Mouse (Mus musculus) liver, embryonic 13.5 days (tissue): ENCODE data around the gene Aco1. TPM values are rescaled to one million over a fixed set of nuclear protein-coding genes. Genes with fewer than 3 reads are reported as not detected.

ENCODE experiments used
- ATAC-seq: fragments of 200-750 bp; cut with Nextera tagmentation; 2 replicates; pipeline ENCODE4 v1.8.0; 2017; ENCODE audit warnings: low read depth, mild to moderate bottlenecking, moderate number of reproducible peaks, moderate library complexity
- DNase-seq: peaks from one replicate; pipeline ENCODE4 v3.0.0; 2022
- H3K27ac ChIP-seq: fragments of 300-500 bp; sonication (generic); 2 replicates; pipeline ENCODE4 v1.5.1; 2015; ENCODE audit warnings: moderate library complexity, mild to moderate bottlenecking, inconsistent platforms
- H3K27me3 ChIP-seq: fragments of 300-500 bp; sonication (generic); 2 replicates; pipeline ENCODE4 v1.6.1; 2015; ENCODE audit warnings: mild to moderate bottlenecking, inconsistent platforms
- H3K36me3 ChIP-seq: fragments of 300-500 bp; sonication (generic); 2 replicates; pipeline ENCODE4 v1.6.1; 2015; ENCODE audit warnings: mild to moderate bottlenecking, inconsistent platforms
- H3K4me1 ChIP-seq: fragments of 300-500 bp; sonication (generic); replicated peaks from 2 replicates; pipeline ENCODE4 v1.6.1; 2015; ENCODE audit warnings: inconsistent platforms
- H3K4me2 ChIP-seq: fragments of 300-500 bp; sonication (generic); 2 replicates; pipeline ENCODE4 v1.6.1; 2015; ENCODE audit warnings: inconsistent platforms, mild to moderate bottlenecking, moderate library complexity
- H3K4me3 ChIP-seq: fragments of 300-500 bp; sonication (generic); replicated peaks from 2 replicates; pipeline ENCODE4 v1.5.1; 2015; ENCODE audit warnings: mild to moderate bottlenecking, inconsistent platforms
- H3K9ac ChIP-seq: fragments of 300-500 bp; sonication (generic); 2 replicates; pipeline ENCODE4 v1.6.1; 2015; ENCODE audit warnings: mild to moderate bottlenecking, inconsistent platforms
- H3K9me3 ChIP-seq: fragments of 300-500 bp; sonication (generic); replicated peaks from 2 replicates; pipeline ENCODE4 v1.6.1; 2016; ENCODE audit warnings: inconsistent platforms
- WGBS: fragments of 180-500 bp; shearing (Covaris S2); methylation state at CpG from one replicate; pipeline ENCODE4 v1.1.7; 2015; ENCODE audit not compliant: insufficient replicate concordance; 5-methylcytosine and 5-hydroxymethylcytosine counted together
- polyA plus RNA-seq: library from polyadenylated mRNA; unstranded; fragments of >200 nt; fragmentation: Nextera tagmentation; extraction: Ambion mirVana; gene quantifications from 2 replicates; pipeline ENCODE4 v1.2.1, GENCODE M21; 2015

The Aco1 gene
- polyA plus RNA-seq, 1 experiment from 2014 or later, result 20.9 TPM

DNA sequence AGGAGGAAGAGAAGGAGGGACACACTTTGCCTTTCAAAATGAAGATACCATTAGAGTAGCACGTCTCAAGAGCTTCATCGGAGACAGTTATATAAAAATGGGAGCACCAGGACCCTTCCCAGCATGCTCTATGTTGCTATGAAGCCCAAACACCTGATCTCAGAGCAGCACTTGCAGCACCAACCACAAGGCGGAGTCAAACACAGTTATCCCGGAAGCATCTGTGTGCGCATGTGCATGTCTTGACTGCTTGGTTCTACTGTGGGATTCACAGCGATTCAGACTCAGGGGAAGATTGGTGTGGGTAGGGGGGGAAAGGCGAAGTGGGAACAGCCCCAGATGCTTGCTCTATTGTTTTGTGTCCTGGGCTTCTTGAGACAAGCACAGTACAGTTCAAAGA lies 75.5 kb downstream of the Aco1 start:
- Histone ChIP-seq H3K4me1 (no peaks in the 10 kb centered on the region), H3K9ac (no peak overlapping the region), H3K27me3 (no peaks in the 10 kb centered on the region), H3K4me2 (no peak overlapping the region), H3K4me3 (no peak overlapping the region), H3K36me3 (no peaks in the 10 kb centered on the region), H3K9me3 (no peaks in the 10 kb centered on the region), H3K27ac (no peak overlapping the region)
- ATAC-seq (no peak), DNase-seq (no peak)
- WGBS, result 47% methylated on average over 7 of the region's 7 CpGs

DNA sequence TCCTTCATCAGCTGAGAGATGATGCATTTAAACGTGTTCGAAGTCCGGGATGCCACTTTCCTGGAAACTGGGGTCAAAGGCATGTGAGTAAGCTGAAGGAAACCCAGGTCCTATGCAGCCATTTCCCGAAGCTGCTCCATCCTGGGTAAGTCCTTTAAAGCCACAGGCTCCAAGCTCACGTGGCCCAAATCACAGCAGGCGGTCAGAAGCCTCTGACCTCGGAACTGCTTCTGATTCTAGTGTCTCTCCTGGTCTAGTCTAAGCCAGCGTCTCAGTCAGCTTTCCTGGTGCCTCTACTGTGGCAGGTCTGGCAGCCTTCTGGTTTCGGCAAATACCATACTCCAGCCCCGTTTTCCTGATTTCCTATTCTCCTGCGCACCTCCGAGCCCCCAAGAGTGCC lies 77.6 kb downstream of the Aco1 start:
- H3K9ac ChIP-seq, result no peak overlapping the region

DNA sequence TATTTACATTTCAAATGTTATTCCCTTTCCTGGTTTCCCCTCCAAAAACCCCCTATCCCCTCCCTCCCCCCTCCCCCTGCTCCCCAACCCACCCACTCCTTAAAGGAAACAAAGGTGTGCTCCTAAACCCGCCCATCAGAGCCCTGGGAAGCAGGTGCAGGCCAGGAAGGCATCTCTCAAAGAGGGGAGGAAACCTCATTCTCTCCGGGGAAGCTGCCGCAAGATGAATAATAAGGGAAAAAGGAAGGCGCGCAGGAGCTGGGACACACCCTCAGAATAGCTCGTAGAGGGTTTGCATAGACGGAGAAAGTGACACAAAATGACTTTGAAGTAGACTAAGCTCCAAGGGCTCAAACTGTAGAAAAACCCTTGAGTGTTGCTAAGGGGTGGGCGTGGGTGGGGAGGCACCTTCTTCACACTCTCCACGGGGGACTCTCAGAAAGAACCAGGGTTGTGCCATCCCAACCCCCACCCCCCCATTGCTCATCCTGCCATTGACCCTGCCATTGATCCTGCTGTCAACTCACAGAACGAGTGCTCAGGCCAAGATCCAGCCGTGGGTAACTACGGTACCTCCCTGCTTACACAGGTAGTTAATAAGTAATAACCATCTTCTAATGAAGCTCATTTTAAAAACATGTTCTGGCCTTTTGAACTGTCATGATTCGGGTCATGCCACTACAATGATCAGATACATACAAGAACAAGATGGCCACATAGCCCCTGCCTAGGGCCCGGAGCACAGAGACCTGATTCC lies 78.3 kb downstream of the Aco1 start:
- Histone ChIP-seq H3K4me3 (no peak overlapping the region), H3K36me3 (no peaks in the 10 kb centered on the region), H3K9me3 (no peaks in the 10 kb centered on the region), H3K9ac (no peak overlapping the region), H3K27me3 (no peaks in the 10 kb centered on the region), H3K4me2 (peak overlapping the region; percentile 26), H3K27ac (no peak overlapping the region), H3K4me1 (no peaks in the 10 kb centered on the region)
- WGBS, result 28% methylated on average over 14 of the region's 14 CpGs
- ATAC-seq, result no peak
- DNase-seq, result no peak

More for the DNA sequence above, 77.6 kb downstream of the Aco1 start:
- Histone ChIP-seq H3K4me3 (no peak overlapping the region), H3K27ac (no peak overlapping the region), H3K4me1 (no peaks in the 10 kb centered on the region), H3K27me3 (no peaks in the 10 kb centered on the region), H3K36me3 (no peaks in the 10 kb centered on the region), H3K9me3 (no peaks in the 10 kb centered on the region), H3K4me2 (no peak overlapping the region; the same call in 1 of the 2 replicates)
- 24% methylated on average over 12 of the region's 12 CpGs for WGBS
- no peak for ATAC-seq
- DNase-seq, result no peak

DNA sequence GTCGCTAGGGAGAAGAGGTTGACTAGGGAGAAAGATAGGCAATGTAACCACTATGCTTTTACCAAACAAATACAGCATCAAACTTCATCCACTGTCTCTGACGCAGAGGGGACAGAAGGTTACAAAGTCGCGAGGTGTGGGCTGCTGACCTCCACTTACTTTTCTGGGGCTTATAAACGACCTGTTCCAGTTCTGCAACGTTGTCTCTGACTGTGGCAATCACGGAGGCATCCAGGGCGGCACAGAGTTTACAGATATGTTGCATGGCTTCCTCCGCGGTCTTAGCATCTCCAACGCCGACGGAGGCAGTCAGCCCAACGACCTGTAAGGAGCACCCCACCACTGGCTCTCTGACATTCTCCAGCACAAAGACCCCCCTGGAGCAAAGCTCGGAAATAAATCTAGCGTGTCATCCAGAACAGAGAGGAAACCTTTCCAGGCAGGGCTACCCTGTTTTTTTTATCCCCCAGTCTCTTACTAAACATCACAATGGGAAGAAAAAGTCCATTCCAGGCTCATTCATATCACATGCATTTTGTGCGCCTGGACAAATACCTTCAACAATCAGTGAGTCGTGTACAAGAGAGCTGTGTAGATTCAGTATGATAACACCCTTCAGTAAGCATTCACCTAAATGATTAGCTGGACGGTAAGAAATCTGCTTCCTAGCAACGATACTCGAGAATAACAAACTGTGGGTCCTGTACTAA lies 79.2 kb downstream of the Aco1 start:
- H3K36me3 ChIP-seq, result no peaks in the 10 kb centered on the region
- H3K9me3 ChIP-seq, result no peaks in the 10 kb centered on the region
- no peaks in the 10 kb centered on the region for H3K4me1 ChIP-seq
- no peak overlapping the region for H3K27ac ChIP-seq
- no peak for DNase-seq
- WGBS, result 45% methylated on average over 21 of the region's 21 CpGs
- H3K4me3 ChIP-seq, result no peak overlapping the region
- ATAC-seq, result no peak
- no peaks in the 10 kb centered on the region for H3K27me3 ChIP-seq
- H3K9ac ChIP-seq, result no peak overlapping the region
- H3K4me2 ChIP-seq, result no peak overlapping the region

DNA sequence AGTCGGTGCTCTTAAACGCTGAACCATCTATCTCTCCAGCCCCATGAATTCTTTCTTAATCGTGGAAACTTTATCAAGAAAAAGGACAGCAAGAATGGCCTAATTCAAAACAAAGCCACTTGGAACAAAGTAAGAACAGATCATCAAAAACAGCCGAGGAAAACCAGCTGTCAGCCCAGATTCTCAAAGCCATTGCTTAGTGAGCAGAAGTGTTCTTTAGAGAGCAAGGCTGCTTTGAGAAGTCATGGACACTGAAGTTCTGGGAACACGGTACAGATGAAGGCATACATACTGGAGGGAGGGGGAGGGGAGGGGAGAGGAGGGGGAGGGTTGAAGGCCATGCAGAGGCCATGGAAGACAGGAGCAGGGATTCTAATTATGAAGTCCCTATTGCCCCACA lies 83.2 kb downstream of the Aco1 start:
- Histone ChIP-seq H3K4me1 (no peaks in the 10 kb centered on the region), H3K4me3 (no peak overlapping the region), H3K36me3 (no peaks in the 10 kb centered on the region), H3K4me2 (no peak overlapping the region), H3K9me3 (no peaks in the 10 kb centered on the region), H3K27ac (no peak overlapping the region), H3K27me3 (no peaks in the 10 kb centered on the region), H3K9ac (no peak overlapping the region)
- 57% methylated on average over 5 of the region's 5 CpGs for WGBS
- DNase-seq (no peak), ATAC-seq (no peak)

DNA sequence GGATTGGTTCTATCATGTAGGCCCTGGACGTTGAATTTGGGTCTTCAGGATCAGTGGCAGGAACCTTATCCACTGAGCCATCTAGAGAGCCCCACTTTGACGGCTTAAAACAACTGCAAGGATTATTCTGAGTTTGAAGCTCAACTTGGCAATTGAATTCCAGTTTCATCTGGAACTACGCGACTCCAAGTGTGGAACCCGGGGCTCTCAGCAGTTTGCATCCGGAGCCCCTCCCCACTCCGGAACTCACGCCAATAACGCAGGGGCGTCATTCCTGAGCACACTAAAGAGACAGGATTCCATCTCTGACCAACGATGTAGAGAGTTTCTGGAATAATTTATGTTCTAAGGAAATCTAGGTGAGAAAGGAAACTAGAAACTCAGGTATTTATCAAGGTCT lies 84.2 kb downstream of the Aco1 start:
- Histone ChIP-seq H3K36me3 (no peaks in the 10 kb centered on the region), H3K4me1 (no peaks in the 10 kb centered on the region), H3K4me2 (no peak overlapping the region), H3K27ac (no peak overlapping the region), H3K9ac (no peak overlapping the region), H3K27me3 (no peaks in the 10 kb centered on the region), H3K9me3 (no peaks in the 10 kb centered on the region), H3K4me3 (no peak overlapping the region)
- ATAC-seq (no peak), DNase-seq (no peak)
- WGBS, result 73% methylated on average over 11 of the region's 11 CpGs

DNA sequence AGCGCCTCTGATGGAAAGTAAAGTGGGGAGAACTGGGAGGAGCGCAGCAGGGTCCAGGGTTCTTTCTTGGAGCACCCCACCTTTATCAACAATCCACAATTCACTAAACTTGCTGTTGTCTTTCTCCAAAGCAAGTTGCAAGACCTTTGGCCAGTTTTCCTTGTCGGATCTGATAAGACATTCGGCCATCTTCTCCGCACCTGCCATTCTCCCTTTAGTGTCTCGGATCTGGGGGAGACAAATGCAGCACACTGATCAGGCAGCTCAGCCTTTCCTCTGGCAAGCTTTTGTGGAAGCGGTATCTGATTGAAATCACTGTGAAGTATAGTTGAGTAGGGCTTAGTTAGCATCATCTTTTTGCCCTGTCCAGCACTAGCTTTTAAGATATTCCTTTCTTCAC lies 85.0 kb downstream of the Aco1 start:
- Histone ChIP-seq H3K4me3 (no peak overlapping the region), H3K36me3 (no peaks in the 10 kb centered on the region), H3K4me1 (no peaks in the 10 kb centered on the region), H3K4me2 (no peak overlapping the region), H3K9me3 (no peaks in the 10 kb centered on the region), H3K27ac (no peak overlapping the region), H3K9ac (no peak overlapping the region), H3K27me3 (no peaks in the 10 kb centered on the region)
- WGBS, result 71% methylated on average over 7 of the region's 7 CpGs
- no peak for ATAC-seq
- DNase-seq, result no peak

DNA sequence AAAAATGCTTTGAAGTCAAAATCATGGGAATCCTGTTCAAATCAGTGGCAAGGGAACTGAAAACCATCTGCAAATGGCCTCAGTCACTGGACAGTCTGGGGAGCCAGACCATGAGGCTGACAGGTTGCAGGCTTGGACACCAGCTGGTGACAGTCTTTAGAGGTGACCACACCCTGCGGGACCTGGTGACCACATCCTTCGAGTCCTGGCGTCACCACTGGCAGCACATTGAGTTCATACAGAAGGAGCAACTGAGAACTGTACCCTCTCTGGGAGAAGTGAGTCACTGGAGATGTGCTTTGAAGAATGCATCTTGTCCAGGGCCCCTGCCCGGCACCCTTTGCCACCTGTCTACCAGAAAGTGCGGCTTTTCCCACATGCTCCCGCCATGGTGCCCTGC lies 86.8 kb downstream of the Aco1 start:
- no peak for ATAC-seq
- WGBS, result 80% methylated on average over 6 of the region's 6 CpGs
- no peaks in the 10 kb centered on the region for H3K4me1 ChIP-seq

DNA sequence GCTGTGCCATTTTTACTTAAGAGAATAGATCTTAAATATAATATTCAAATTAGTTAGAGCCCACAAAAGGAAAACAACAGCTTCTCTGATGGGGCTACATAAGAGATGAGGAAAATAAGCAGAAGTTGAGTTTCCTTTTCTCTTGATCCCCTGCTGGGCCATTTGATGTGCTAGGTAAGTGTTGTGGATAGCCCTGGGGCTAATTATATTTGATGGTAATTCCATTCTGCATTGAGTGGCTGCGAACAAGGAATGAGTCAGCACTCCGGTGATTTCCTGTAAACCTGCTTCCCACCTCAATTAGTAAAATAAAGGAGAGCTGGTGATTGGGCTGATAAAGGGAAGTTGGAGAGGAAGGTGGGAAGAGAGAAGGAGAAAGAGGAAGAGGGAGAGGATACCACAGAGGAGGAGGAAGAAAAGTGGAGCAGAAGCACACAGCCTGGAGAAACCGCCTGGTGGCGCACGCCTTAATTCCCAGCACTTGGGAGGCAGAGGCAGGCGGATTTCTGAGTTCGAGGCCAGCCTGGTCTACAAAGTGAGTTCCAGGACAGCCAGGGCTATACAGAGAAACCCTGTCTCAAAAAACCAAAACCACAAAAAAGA lies 90.3 kb downstream of the Aco1 start:
- whole genome bisulfite sequencing, result 63% methylated on average over 7 of the region's 7 CpGs
- Histone ChIP-seq H3K36me3 (peaks cover 3% of the 10 kb centered on the region; the same call in 1 of the 2 replicates), H3K27me3 (no peaks in the 10 kb centered on the region), H3K27ac (no peak overlapping the region), H3K4me3 (no peak overlapping the region), H3K9ac (no peak overlapping the region), H3K4me1 (no peaks in the 10 kb centered on the region), H3K9me3 (no peaks in the 10 kb centered on the region), H3K4me2 (no peak overlapping the region)
- ATAC-seq (no peak), DNase-seq (no peak)

More for the DNA sequence above, 86.8 kb downstream of the Aco1 start:
- Histone ChIP-seq H3K36me3 (no peaks in the 10 kb centered on the region), H3K27ac (no peak overlapping the region), H3K27me3 (no peaks in the 10 kb centered on the region), H3K4me3 (no peak overlapping the region), H3K9ac (no peak overlapping the region), H3K9me3 (no peaks in the 10 kb centered on the region), H3K4me2 (no peak overlapping the region)
- no peak for DNase-seq

DNA sequence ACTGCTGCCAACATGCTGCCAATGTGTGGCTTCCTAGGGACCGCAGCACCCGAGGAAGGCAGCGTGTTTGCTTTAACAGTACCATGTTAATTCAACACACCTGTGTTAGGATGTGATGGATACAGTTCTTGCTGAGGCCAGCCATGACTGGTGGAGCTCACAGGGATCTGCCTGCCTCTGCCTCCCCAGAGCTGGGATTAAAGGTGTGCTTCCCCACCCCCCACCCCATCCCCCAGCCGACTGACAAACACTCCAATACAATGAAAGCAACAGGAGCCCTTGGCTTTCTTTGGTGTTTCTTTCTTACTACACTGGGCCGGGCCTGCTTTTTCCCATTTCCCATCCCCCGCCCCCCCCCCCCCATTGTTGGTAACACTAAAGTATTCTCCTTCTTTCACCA lies 91.4 kb downstream of the Aco1 start:
- no peak for ATAC-seq
- no peak overlapping the region for H3K4me2 ChIP-seq

DNA sequence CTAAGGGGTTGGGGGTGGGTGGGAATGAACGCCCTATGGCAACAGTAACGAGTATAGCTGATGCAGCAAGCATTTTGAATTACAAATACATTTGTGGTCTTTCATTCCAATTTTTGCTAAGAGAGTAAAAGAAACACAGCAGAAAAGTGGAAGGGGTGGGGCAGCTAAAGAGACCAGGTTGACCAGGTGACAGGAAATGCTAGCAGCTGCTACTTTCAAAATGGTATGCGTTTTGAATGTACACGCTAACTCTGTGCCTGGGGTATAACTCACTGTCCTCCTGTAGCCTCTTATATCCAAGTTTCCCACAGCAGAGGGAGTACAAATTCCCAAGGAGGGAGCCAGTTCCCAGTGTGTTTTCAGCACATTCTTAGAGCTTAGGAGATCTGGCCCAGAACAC lies 93.9 kb downstream of the Aco1 start:
- H3K4me3 ChIP-seq, result no peak overlapping the region
- no peak overlapping the region for H3K27ac ChIP-seq
- DNase-seq (no peak), ATAC-seq (no peak)
- H3K4me1 ChIP-seq, result peaks cover 11% of the 10 kb centered on the region
- H3K4me2 ChIP-seq, result no peak overlapping the region
- H3K9me3 ChIP-seq, result no peaks in the 10 kb centered on the region
- H3K9ac ChIP-seq, result no peak overlapping the region
- peaks cover 3% of the 10 kb centered on the region; the same call in 1 of the 2 replicates for H3K36me3 ChIP-seq
- H3K27me3 ChIP-seq, result no peaks in the 10 kb centered on the region
- 70% methylated on average over 4 of the region's 4 CpGs for WGBS

More for the DNA sequence above, 91.4 kb downstream of the Aco1 start:
- Histone ChIP-seq H3K9ac (no peak overlapping the region), H3K27me3 (no peaks in the 10 kb centered on the region), H3K36me3 (peaks cover 3% of the 10 kb centered on the region; the same call in 1 of the 2 replicates), H3K4me1 (peaks cover 7% of the 10 kb centered on the region; the same call in 1 of the 2 replicates), H3K4me3 (no peak overlapping the region), H3K27ac (no peak overlapping the region), H3K9me3 (no peaks in the 10 kb centered on the region)
- 81% methylated on average over 6 of the region's 6 CpGs for WGBS
- no peak for DNase-seq
